Mouse (Mus musculus) liver, postnatal 0 days (tissue): ENCODE data around the gene Hspa1b.

Experiments used
- CTCF ChIP-seq: sonication (generic); IDR thresholded peaks from 2 replicates; pipeline ENCODE4 v1.5.1; 2016; ENCODE audit warnings: antibody characterized with exemption, low read depth
- EP300 ChIP-seq: IDR thresholded peaks from 2 replicates; pipeline ENCODE4 v1.6.1; 2016; ENCODE audit warnings: antibody characterized with exemption, low read depth, mild to moderate bottlenecking

DNA sequence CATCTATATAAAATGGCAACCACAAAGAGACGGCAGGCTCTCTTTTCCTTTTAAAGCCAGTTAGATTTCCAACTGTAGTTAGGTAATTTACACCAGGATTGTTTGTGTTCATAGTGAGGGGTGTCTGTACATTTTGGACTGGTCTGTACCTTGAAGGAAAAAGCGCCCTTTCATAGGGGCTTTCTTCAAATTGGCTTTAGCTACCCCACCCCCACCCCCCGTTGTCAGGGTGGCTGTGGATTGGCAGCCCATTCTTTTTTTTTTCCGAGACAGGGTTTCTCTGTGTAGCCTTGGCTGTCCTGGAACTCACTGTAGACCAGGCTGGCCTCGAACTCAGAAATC, 38.1 kb upstream of the Hspa1b start:
- TF ChIP-seq CTCF: no peak
- 0 out of 2 replicates have a peak, but pooled peaks have one; percentile 1 for TF ChIP-seq EP300
